Mouse (Mus musculus): ENCODE data around the gene Ripply1. TPM values are rescaled to one million over a fixed set of nuclear protein-coding genes. Genes with fewer than 3 reads are reported as not detected.
A peak's percentile ranks its signal among the peaks of the same experiment; 100 is the strongest.
"Not testable (repeated sequence)": the region's sequence is repeated elsewhere in the genome, so short reads cannot be mapped to it uniquely, and the experiment has no call there.

Gene Ripply1
- polyA plus RNA-seq, 1 experiment from 2014 or later: not detected

DNA sequence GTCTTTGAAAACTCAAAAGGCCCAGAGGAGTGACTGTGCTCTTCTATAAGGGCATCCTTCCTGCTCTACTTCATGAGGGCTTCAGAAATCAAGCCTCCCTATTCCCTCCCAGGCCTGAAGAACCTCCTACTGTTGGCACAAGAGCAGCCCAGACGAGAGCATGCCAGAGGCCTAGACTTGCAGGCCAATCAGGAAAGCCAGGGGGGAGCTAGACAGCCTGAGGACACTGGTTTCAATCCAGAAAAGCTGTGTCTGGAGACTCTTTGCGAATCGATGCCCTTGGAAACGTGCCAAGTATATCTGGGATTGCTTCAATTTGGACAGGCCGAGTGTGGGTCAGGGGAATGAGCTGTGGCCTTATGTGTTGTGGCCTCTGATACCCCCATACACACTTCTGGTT lies 2.8 kb downstream of the Ripply1 start:
- Histone ChIP-seq H3K4me2 (no peak overlapping the region), H3K9ac (replicated peaks) (no peak overlapping the region), H3K36me3 (no peaks in the 10 kb centered on the region), H3K4me3 (replicated peaks) (no peak overlapping the region), H3K4me1 (replicated peaks) (no peaks in the 10 kb centered on the region), H3K27ac (no peak overlapping the region), H3K27me3 (peaks cover 41% of the 10 kb centered on the region), H3K9me3 (no peaks in the 10 kb centered on the region)
- 76% methylated on average over 5 of the region's 5 CpGs for WGBS
- ATAC-seq (ENCODE audit: insufficient number of reproducible peaks, insufficient read depth, low FRiP score, low TSS enrichment, low read depth): no peak

DNA sequence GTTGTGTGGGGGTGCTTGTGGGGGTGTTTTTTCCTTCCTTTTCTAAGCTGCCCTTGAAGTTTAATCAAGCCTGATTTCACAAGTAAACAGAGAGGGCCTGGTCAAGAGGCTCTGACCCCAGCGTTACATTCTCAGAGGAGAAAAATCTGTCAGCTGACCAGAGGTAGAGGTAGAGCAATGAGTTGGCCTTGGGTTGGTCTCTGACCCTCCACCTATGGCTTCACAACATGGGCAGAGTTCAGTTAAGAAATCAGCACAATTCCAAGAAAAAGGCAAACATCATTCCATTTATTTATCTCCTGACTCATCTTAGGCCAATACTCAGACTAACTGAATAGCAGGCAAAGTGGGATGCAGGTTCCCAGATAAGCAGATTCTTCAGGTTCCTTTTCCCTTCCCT lies 3.3 kb downstream of the Ripply1 start:
- H3K4me3 ChIP-seq (replicated peaks): no peak overlapping the region
- H3K9ac ChIP-seq (replicated peaks): no peak overlapping the region
- H3K36me3 ChIP-seq: no peaks in the 10 kb centered on the region
- 82% methylated on average over 1 of the region's 1 CpGs for WGBS
- no peaks in the 10 kb centered on the region for H3K9me3 ChIP-seq
- no peak overlapping the region for H3K4me2 ChIP-seq
- no peaks in the 10 kb centered on the region for H3K4me1 ChIP-seq (replicated peaks)
- H3K27me3 ChIP-seq: peaks cover 41% of the 10 kb centered on the region
- H3K27ac ChIP-seq: no peak overlapping the region
- ATAC-seq (ENCODE audit: insufficient number of reproducible peaks, insufficient read depth, low FRiP score, low TSS enrichment, low read depth): no peak

DNA sequence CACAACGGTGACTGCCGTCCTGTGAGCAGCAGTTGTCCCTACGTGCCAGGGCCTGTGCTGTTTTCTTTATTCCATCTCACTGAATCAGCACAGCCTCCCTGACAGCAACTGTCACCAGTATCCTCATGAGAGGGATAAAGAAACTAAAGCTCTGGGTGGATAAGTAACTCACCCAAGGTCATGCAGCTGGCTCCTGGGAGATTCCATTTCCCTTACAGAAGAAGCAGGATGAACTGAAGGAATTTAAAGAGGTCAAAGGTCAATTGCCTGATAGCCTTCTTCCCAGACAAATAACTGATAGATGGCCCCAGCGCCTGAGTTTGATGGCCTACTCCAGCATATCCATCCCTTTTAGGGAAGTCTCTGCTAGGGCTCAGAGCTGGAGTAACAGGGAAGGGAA lies 4.8 kb downstream of the Ripply1 start:
- ATAC-seq (ENCODE audit: insufficient number of reproducible peaks, insufficient read depth, low FRiP score, low TSS enrichment, low read depth): no peak
- Histone ChIP-seq H3K27ac (no peak overlapping the region), H3K27me3 (peaks cover 37% of the 10 kb centered on the region), H3K9ac (replicated peaks) (no peak overlapping the region), H3K4me1 (replicated peaks) (no peaks in the 10 kb centered on the region), H3K36me3 (no peaks in the 10 kb centered on the region), H3K4me3 (replicated peaks) (no peak overlapping the region), H3K4me2 (no peak overlapping the region), H3K9me3 (no peaks in the 10 kb centered on the region)
- 36% methylated on average over 4 of the region's 4 CpGs for WGBS

DNA sequence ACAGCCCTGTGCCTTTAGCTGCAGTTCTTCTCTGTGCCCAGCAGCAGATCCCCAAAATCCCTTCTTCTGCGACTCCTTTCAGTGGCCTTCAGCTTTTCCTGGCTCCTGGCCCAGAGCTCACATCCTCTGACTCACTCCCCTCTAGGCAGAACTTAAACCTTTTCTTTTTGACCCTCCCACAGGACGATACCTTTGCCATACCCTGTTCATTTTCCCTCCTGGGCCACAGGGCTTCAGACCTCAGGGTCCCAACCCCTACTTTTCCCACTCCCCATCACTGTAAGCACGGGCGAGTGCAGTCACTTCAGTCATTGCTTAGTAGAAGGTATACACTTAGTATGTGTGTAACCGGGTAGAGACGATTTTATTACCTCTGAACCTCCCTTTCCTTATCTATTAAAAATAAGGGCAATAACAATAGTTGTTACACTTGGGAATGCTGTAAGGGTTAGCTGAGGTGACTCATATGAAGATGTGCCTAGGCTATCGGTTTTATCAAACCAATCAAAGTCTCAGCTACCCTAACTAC lies 7.0 kb downstream of the Ripply1 start:
- Histone ChIP-seq H3K27ac (no peak overlapping the region), H3K4me2 (no peak overlapping the region), H3K9me3 (no peaks in the 10 kb centered on the region), H3K9ac (replicated peaks) (no peak overlapping the region), H3K36me3 (no peaks in the 10 kb centered on the region), H3K4me3 (replicated peaks) (no peak overlapping the region), H3K27me3 (peaks cover 27% of the 10 kb centered on the region), H3K4me1 (replicated peaks) (no peaks in the 10 kb centered on the region)
- WGBS: 60% methylated on average over 7 of the region's 7 CpGs
- ATAC-seq (ENCODE audit: insufficient number of reproducible peaks, insufficient read depth, low FRiP score, low TSS enrichment, low read depth): 0 out of 2 replicates have a peak, but pooled peaks have one; percentile 26

DNA sequence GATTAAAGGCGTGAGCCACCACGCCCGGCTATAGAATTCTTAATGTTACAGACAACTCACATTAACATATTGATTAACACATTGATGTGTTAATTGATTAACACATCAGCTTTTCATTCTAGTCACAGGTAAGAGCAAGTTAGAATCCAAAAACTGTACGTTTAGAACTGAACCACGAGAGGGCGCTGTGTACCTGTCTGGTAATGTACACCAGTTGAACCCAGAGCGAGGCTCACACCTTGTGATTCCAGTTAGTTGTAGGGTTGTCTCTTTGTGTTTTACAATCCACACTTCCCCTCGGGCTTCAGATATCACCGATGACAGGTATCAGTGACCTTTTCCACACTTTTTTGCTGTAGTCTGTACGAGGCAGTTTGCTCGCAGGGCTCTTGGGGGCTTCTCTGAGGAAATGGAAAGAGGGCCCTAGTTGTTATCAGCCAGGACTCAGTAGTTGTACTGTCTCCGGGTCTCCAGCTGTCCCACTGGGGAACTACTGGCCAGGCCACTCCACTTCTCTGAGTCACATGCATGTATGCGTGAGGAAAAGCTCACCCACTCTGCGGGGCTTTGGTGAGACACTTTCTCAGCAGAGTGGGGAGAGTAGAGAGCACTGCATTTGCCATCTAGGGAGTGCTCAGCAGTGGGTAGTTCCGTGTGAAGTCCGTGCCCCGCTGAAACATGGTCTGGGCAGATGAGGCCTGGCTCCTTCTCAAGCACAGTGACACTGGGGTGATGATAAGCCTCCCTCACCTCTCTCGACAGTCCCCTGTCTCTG lies 7.7 kb downstream of the Ripply1 start:
- H3K4me2 ChIP-seq: no peak overlapping the region
- WGBS: 29% methylated on average over 18 of the region's 18 CpGs
- no peaks in the 10 kb centered on the region for H3K36me3 ChIP-seq
- no peaks in the 10 kb centered on the region for H3K9me3 ChIP-seq
- no peaks in the 10 kb centered on the region for H3K4me1 ChIP-seq (replicated peaks)
- H3K27me3 ChIP-seq: peaks cover 30% of the 10 kb centered on the region
- ATAC-seq (ENCODE audit: insufficient number of reproducible peaks, insufficient read depth, low FRiP score, low TSS enrichment, low read depth): no peak
- H3K27ac ChIP-seq: no peak overlapping the region
- no peak overlapping the region for H3K4me3 ChIP-seq (replicated peaks)
- H3K9ac ChIP-seq (replicated peaks): no peak overlapping the region

DNA sequence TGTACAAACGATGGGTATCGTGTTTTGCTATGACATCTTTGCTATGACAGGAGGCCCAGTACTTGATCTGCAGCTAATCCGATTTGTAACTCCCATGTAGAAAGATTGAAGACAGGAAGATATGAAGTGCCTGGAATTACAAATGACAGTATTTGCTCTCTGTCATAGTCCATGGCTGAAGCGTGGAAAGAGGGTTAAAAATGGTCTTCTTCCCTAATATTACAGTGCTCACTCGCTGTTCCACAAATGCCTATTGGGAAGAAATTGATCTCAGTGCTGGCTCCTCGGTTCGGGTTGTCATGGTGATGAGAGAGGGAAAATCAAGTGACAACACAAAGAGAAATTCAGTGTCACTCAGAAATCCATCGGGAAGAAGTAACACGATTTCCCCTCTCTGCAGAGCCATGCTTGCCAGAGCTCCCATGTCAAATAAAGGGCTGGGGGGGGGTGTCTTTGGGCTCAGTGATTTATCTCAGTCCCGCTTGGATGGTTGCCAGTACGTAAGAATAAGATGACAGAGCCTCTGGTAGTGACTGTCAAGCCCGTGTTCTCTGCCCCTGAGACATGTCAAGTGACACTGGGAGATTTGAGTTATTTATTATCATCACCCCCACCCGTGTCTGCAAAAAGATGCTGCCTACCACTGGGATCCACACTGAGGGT lies 12.0 kb downstream of the Ripply1 start:
- Histone ChIP-seq H3K27ac (no peak overlapping the region), H3K9me3 (no peaks in the 10 kb centered on the region), H3K4me3 (replicated peaks) (no peak overlapping the region), H3K36me3 (no peaks in the 10 kb centered on the region), H3K9ac (replicated peaks) (no peak overlapping the region), H3K4me2 (no peak overlapping the region), H3K27me3 (peaks cover 23% of the 10 kb centered on the region), H3K4me1 (replicated peaks) (no peaks in the 10 kb centered on the region)
- 79% methylated on average over 13 of the region's 13 CpGs for WGBS
- no peak for ATAC-seq (ENCODE audit: insufficient number of reproducible peaks, insufficient read depth, low FRiP score, low TSS enrichment, low read depth)

DNA sequence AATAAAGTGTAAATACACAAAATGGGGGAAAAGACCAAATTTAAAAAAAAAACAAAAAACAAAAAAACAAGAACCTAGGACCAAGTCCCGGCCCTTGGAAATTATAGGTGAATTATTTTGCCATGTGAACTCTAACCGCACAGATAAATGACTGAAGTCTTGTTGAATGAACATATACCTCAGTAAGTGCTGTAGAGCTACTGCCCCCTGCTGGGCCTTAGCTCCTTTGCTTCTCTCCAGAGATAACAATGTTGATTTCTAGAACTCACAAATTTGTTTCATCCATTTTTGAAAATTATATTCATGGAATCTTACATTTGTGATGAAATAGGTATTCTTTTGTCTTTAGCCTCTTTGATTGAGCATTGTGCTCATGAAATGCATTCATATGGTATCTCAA lies 19.6 kb downstream of the Ripply1 start:
- Histone ChIP-seq H3K9ac (replicated peaks) (no peak overlapping the region), H3K4me3 (replicated peaks) (no peak overlapping the region), H3K27ac (no peak overlapping the region), H3K9me3 (no peaks in the 10 kb centered on the region), H3K4me2 (no peak overlapping the region), H3K27me3 (peaks cover 3% of the 10 kb centered on the region; the same call in 1 of the 2 replicates), H3K4me1 (replicated peaks) (no peaks in the 10 kb centered on the region), H3K36me3 (no peaks in the 10 kb centered on the region)
- 73% methylated on average over 2 of the region's 2 CpGs for WGBS
- no peak for ATAC-seq (ENCODE audit: insufficient number of reproducible peaks, insufficient read depth, low FRiP score, low TSS enrichment, low read depth)

DNA sequence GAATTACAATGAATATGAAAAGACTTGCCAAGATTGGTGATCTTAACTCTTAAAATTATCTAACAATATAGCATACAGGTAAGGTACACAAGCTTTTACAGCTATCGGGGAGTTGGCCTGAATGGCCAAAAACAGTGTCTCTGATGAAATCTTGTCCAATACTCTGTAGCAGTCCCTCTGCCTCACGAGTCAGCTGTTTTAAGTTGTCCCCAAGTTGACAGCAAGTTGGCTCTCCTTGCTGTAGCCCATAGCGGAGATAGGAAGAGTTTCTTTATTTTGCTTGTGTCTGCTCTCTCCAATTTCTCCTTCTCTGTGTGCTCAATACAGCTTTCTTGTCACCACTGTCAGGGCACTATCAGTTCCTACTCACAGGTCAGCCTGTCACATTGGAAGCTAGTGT lies 23.5 kb downstream of the Ripply1 start:
- H3K4me2 ChIP-seq; H3K4me3 ChIP-seq (replicated peaks); H3K9me3 ChIP-seq; H3K27me3 ChIP-seq; H3K27ac ChIP-seq; H3K36me3 ChIP-seq; ATAC-seq (ENCODE audit: insufficient number of reproducible peaks, insufficient read depth, low FRiP score, low TSS enrichment, low read depth); H3K9ac ChIP-seq (replicated peaks); H3K4me1 ChIP-seq (replicated peaks): not testable (repeated sequence)
- WGBS: 83% methylated on average over 3 of the region's 3 CpGs

DNA sequence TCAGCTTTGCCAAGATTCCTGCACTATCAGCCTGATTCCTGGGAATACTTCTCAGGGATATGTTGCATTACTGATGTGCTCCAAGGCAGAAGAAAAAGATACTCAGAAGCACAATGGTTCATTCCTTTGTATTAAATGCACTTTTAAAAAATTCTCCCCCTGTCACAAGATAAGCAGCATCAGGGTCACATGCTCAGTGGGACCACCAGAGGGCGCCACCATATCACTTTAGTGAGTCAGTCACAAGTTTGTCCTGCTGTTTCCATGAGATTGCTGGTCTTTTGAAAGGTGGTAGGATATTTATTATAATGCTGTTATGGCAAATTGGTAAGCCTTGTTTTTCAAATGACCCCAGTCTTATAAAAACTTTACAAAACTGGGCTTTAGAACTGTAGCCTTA lies 30.3 kb downstream of the Ripply1 start:
- no peak overlapping the region for H3K4me3 ChIP-seq (replicated peaks)
- no peak overlapping the region for H3K4me2 ChIP-seq
- H3K9me3 ChIP-seq: no peaks in the 10 kb centered on the region
- H3K27ac ChIP-seq: no peak overlapping the region
- no peaks in the 10 kb centered on the region for H3K36me3 ChIP-seq
- H3K4me1 ChIP-seq (replicated peaks): no peaks in the 10 kb centered on the region
- H3K9ac ChIP-seq (replicated peaks): no peak overlapping the region
- no peak for ATAC-seq (ENCODE audit: insufficient number of reproducible peaks, insufficient read depth, low FRiP score, low TSS enrichment, low read depth)
- peaks cover 3% of the 10 kb centered on the region for H3K27me3 ChIP-seq
- WGBS: 0% methylated on average over 1 of the region's 1 CpGs

DNA sequence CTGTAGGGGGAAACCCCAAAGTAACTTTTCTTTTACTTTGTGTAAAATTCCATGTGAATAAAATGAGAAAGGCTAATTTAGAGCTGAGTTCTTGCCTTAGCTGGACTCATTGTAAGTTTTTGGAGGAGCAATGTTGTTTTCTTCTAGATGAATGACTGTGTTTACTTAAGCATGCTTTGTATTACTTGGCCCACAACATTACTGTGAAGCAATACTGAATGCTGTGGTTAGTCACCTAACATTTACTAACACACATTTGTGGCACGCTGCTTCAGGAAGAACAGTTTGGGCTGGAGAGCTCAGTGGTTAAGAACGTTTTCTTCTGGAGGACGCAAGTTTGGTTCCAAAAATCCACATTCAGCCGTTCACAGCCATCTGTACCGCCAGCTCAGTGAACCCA lies 45.1 kb downstream of the Ripply1 start:
- Histone ChIP-seq H3K9me3 (no peaks in the 10 kb centered on the region), H3K4me2 (no peak overlapping the region), H3K27ac (no peak overlapping the region), H3K9ac (replicated peaks) (no peak overlapping the region), H3K36me3 (no peaks in the 10 kb centered on the region), H3K4me1 (replicated peaks) (no peaks in the 10 kb centered on the region), H3K27me3 (0 out of 2 replicates have a peak, but pooled peaks cover 3% of the 10 kb centered on the region), H3K4me3 (replicated peaks) (no peak overlapping the region)
- WGBS: 88% methylated on average over 5 of the region's 5 CpGs
- ATAC-seq (ENCODE audit: insufficient number of reproducible peaks, insufficient read depth, low FRiP score, low TSS enrichment, low read depth): no peak

DNA sequence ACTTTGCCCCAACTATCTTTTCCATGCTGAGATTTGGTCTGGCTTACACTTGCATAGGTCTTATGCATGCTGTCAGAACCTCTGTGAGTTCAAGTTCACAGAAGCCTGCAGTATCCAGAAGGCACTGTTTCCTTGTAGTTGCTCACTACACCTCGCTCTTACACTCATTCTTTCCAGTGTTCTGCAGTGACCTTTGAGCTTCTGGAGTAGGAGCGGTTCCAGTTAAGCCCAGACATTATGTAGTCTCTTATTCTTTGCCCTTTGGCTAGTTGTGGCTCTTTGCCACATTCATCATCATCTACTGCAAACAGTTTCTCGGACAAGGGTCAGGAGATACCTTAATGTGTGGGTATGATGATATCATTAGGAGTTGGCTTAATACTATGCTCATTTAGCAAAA lies 51.6 kb downstream of the Ripply1 start:
- no peak overlapping the region for H3K4me2 ChIP-seq
- no peak overlapping the region for H3K27ac ChIP-seq
- H3K9me3 ChIP-seq: no peaks in the 10 kb centered on the region
- 86% methylated on average over 3 of the region's 3 CpGs for WGBS
- H3K36me3 ChIP-seq: no peaks in the 10 kb centered on the region; the same call in 1 of the 2 replicates
- H3K4me1 ChIP-seq (replicated peaks): no peaks in the 10 kb centered on the region
- no peak for ATAC-seq (ENCODE audit: insufficient number of reproducible peaks, insufficient read depth, low FRiP score, low TSS enrichment, low read depth)
- H3K4me3 ChIP-seq (replicated peaks): no peak overlapping the region
- peaks cover 5% of the 10 kb centered on the region; the same call in 1 of the 2 replicates for H3K27me3 ChIP-seq
- no peak overlapping the region for H3K9ac ChIP-seq (replicated peaks)
